Mouse (Mus musculus): ENCODE results near the gene Trove2. TPM values are rescaled to one million over a fixed set of nuclear protein-coding genes. Genes with fewer than 3 reads are reported as not detected.
"Not testable (repeated sequence)": the region's sequence is repeated elsewhere in the genome, so short reads cannot be mapped to it uniquely, and the experiment has no call there.

The Trove2 gene
- polyA plus RNA-seq, 1 experiment from 2014 or later: 17.4 TPM

- no peak for ATAC-seq (ENCODE audit: low FRiP score, low TSS enrichment)
- H3K4me2 ChIP-seq (replicated peaks; ENCODE audit: low read depth, low read length): no peak overlapping the region
- no peaks in the 10 kb centered on the region for H3K36me3 ChIP-seq (ENCODE audit: control insufficient read depth, insufficient read depth, low read length)
- no peak overlapping the region for H3K9ac ChIP-seq (ENCODE audit: low read depth, low read length)
- no peak overlapping the region for H3K27ac ChIP-seq (ENCODE audit: low read depth, low read length)
- no peaks in the 10 kb centered on the region for H3K9me3 ChIP-seq (ENCODE audit: control insufficient read depth, low read length)
- H3K4me3 ChIP-seq (ENCODE audit: low read length): no peak overlapping the region
- H3K4me1 ChIP-seq (ENCODE audit: control insufficient read depth, insufficient read depth, low read length): no peaks in the 10 kb centered on the region
- H3K27me3 ChIP-seq (ENCODE audit: control insufficient read depth, insufficient read depth, low read length): no peaks in the 10 kb centered on the region
- 86% methylated on average over 5 of the region's 5 CpGs for WGBS
Observed at GRCm38 (mm10) chr1:143724456-143725064, 52.3 kb downstream of the Trove2 start.

- not testable (repeated sequence) for H3K27me3 ChIP-seq (ENCODE audit: control insufficient read depth, insufficient read depth, low read length); H3K4me1 ChIP-seq (ENCODE audit: control insufficient read depth, insufficient read depth, low read length); H3K9ac ChIP-seq (ENCODE audit: low read depth, low read length); H3K36me3 ChIP-seq (ENCODE audit: control insufficient read depth, insufficient read depth, low read length); H3K27ac ChIP-seq (ENCODE audit: low read depth, low read length); ATAC-seq (ENCODE audit: low FRiP score, low TSS enrichment); H3K4me3 ChIP-seq (ENCODE audit: low read length); H3K9me3 ChIP-seq (ENCODE audit: control insufficient read depth, low read length); H3K4me2 ChIP-seq (replicated peaks; ENCODE audit: low read depth, low read length)
- WGBS: no CpG with 5 or more reads among the region's 2 CpGs
Observed at GRCm38 (mm10) chr1:143716038-143716437, 60.8 kb downstream of the Trove2 start, which contains the start of gene Glrx2. TSS of gene Glrx2 (plus strand) at chr1:143716338.

GRCm38 (mm10) chr1:143710627-143710976, 66.3 kb downstream of the Trove2 start:
- no peak for ATAC-seq (ENCODE audit: low FRiP score, low TSS enrichment)
- Histone ChIP-seq H3K9ac (ENCODE audit: low read depth, low read length) (no peak overlapping the region), H3K27ac (ENCODE audit: low read depth, low read length) (no peak overlapping the region), H3K36me3 (ENCODE audit: control insufficient read depth, insufficient read depth, low read length) (no peaks in the 10 kb centered on the region), H3K9me3 (ENCODE audit: control insufficient read depth, low read length) (no peaks in the 10 kb centered on the region), H3K27me3 (ENCODE audit: control insufficient read depth, insufficient read depth, low read length) (no peaks in the 10 kb centered on the region), H3K4me2 (replicated peaks; ENCODE audit: low read depth, low read length) (no peak overlapping the region), H3K4me1 (ENCODE audit: control insufficient read depth, insufficient read depth, low read length) (no peaks in the 10 kb centered on the region), H3K4me3 (ENCODE audit: low read length) (no peak overlapping the region)
- 70% methylated on average over 5 of the region's 5 CpGs for WGBS

- Histone ChIP-seq H3K9ac (ENCODE audit: low read depth, low read length) (no peak overlapping the region), H3K4me2 (replicated peaks; ENCODE audit: low read depth, low read length) (no peak overlapping the region), H3K27ac (ENCODE audit: low read depth, low read length) (no peak overlapping the region), H3K27me3 (ENCODE audit: control insufficient read depth, insufficient read depth, low read length) (no peaks in the 10 kb centered on the region), H3K4me1 (ENCODE audit: control insufficient read depth, insufficient read depth, low read length) (no peaks in the 10 kb centered on the region), H3K36me3 (ENCODE audit: control insufficient read depth, insufficient read depth, low read length) (no peaks in the 10 kb centered on the region), H3K9me3 (ENCODE audit: control insufficient read depth, low read length) (no peaks in the 10 kb centered on the region), H3K4me3 (ENCODE audit: low read length) (no peak overlapping the region)
- no peak for ATAC-seq (ENCODE audit: low FRiP score, low TSS enrichment)
- WGBS: 76% methylated on average over 7 of the region's 7 CpGs
Observed at GRCm38 (mm10) chr1:143709966-143710626, 66.8 kb downstream of the Trove2 start.

- no peak overlapping the region for H3K4me3 ChIP-seq (ENCODE audit: low read length)
- WGBS: 65% methylated on average over 6 of the region's 6 CpGs
- no peak overlapping the region for H3K4me2 ChIP-seq (replicated peaks; ENCODE audit: low read depth, low read length)
- no peaks in the 10 kb centered on the region for H3K4me1 ChIP-seq (ENCODE audit: control insufficient read depth, insufficient read depth, low read length)
- H3K27me3 ChIP-seq (ENCODE audit: control insufficient read depth, insufficient read depth, low read length): no peaks in the 10 kb centered on the region
- no peak overlapping the region for H3K27ac ChIP-seq (ENCODE audit: low read depth, low read length)
- ATAC-seq (ENCODE audit: low FRiP score, low TSS enrichment): no peak
- H3K36me3 ChIP-seq (ENCODE audit: control insufficient read depth, insufficient read depth, low read length): no peaks in the 10 kb centered on the region
- no peaks in the 10 kb centered on the region for H3K9me3 ChIP-seq (ENCODE audit: control insufficient read depth, low read length)
- H3K9ac ChIP-seq (ENCODE audit: low read depth, low read length): no peak overlapping the region
Observed at GRCm38 (mm10) chr1:143708361-143708760, 68.5 kb downstream of the Trove2 start.

- Histone ChIP-seq H3K4me2 (replicated peaks; ENCODE audit: low read depth, low read length) (no peak overlapping the region), H3K27me3 (ENCODE audit: control insufficient read depth, insufficient read depth, low read length) (no peaks in the 10 kb centered on the region), H3K4me3 (ENCODE audit: low read length) (no peak overlapping the region), H3K27ac (ENCODE audit: low read depth, low read length) (no peak overlapping the region), H3K4me1 (ENCODE audit: control insufficient read depth, insufficient read depth, low read length) (no peaks in the 10 kb centered on the region), H3K9ac (ENCODE audit: low read depth, low read length) (no peak overlapping the region), H3K36me3 (ENCODE audit: control insufficient read depth, insufficient read depth, low read length) (no peaks in the 10 kb centered on the region), H3K9me3 (ENCODE audit: control insufficient read depth, low read length) (no peaks in the 10 kb centered on the region)
- WGBS: 68% methylated on average over 4 of the region's 4 CpGs
- ATAC-seq (ENCODE audit: low FRiP score, low TSS enrichment): no peak
Observed at GRCm38 (mm10) chr1:143707006-143707405, 69.9 kb downstream of the Trove2 start.

DNA sequence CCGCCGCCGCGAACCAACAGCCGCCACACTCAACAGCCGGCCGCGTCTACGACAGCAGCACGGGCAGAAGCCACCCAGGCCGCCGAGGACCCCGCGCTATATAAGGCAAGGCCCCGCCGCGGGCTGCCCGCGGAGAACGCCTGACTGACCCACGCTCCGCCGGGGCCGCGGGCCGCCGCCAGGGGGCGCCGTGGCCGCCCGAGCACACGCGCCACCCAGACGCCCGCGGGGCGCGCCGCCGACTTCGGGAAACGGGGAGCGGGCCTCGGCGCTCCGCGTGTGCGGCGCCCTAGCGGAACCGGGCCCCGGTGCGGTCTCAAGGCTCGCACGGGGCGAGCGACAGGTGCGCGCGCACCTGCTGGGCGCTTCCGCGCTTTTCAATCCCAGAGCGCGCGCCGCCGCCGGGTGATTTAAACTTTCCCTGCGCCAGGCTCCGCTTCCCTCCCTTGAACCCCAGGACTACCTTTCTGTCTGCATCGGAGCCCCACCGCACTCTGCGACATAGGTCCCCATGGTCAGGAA, 74.1 kb downstream of the Trove2 start, which contains the start of gene Cdc73:
Gene Cdc73, minus strand, starts transcription at position 153 of the 522 bp plus-strand sequence.
- H3K4me3 ChIP-seq (ENCODE audit: low read length): peak within 1 kb of the TSS; percentile 84
- H3K9ac ChIP-seq (ENCODE audit: low read depth, low read length): peak within 1 kb of the TSS; percentile 93
- ATAC-seq (ENCODE audit: low FRiP score, low TSS enrichment): peak; percentile 99
- no peaks in the 10 kb centered on the region for H3K27me3 ChIP-seq (ENCODE audit: control insufficient read depth, insufficient read depth, low read length)
- peak within 1 kb of the TSS; percentile 71 for H3K4me2 ChIP-seq (replicated peaks; ENCODE audit: low read depth, low read length)
- peak within 1 kb of the TSS; percentile 87 for H3K27ac ChIP-seq (ENCODE audit: low read depth, low read length)
- 0% methylated on average over 41 of the region's 74 CpGs for WGBS
- H3K9me3 ChIP-seq (ENCODE audit: control insufficient read depth, low read length): no peaks in the 10 kb centered on the region
- no peaks in the 10 kb centered on the region for H3K4me1 ChIP-seq (ENCODE audit: control insufficient read depth, insufficient read depth, low read length)
- H3K36me3 ChIP-seq (ENCODE audit: control insufficient read depth, insufficient read depth, low read length): peaks cover 4% of the 10 kb centered on the region; the same call in 1 of the 2 replicates

GRCm38 (mm10) chr1:143702141-143702740, 74.6 kb downstream of the Trove2 start:
- Histone ChIP-seq H3K9ac (ENCODE audit: low read depth, low read length) (peak overlapping the region; percentile 93), H3K4me2 (replicated peaks; ENCODE audit: low read depth, low read length) (peak overlapping the region; percentile 71), H3K36me3 (ENCODE audit: control insufficient read depth, insufficient read depth, low read length) (peaks cover 6% of the 10 kb centered on the region; the same call in 1 of the 2 replicates), H3K4me1 (ENCODE audit: control insufficient read depth, insufficient read depth, low read length) (no peaks in the 10 kb centered on the region), H3K27me3 (ENCODE audit: control insufficient read depth, insufficient read depth, low read length) (no peaks in the 10 kb centered on the region), H3K9me3 (ENCODE audit: control insufficient read depth, low read length) (no peaks in the 10 kb centered on the region), H3K27ac (ENCODE audit: low read depth, low read length) (peak overlapping the region; percentile 87), H3K4me3 (ENCODE audit: low read length) (peak overlapping the region; percentile 84)
- peak; percentile 72 for ATAC-seq (ENCODE audit: low FRiP score, low TSS enrichment)
- WGBS: 1% methylated on average over 33 of the region's 48 CpGs

- under 1% methylated on average over 13 of the region's 13 CpGs for WGBS
- Histone ChIP-seq H3K27me3 (ENCODE audit: control insufficient read depth, insufficient read depth, low read length) (no peaks in the 10 kb centered on the region), H3K4me3 (ENCODE audit: low read length) (peak overlapping the region; percentile 84), H3K9me3 (ENCODE audit: control insufficient read depth, low read length) (no peaks in the 10 kb centered on the region), H3K36me3 (ENCODE audit: control insufficient read depth, insufficient read depth, low read length) (peaks cover 10% of the 10 kb centered on the region; the same call in 1 of the 2 replicates), H3K27ac (ENCODE audit: low read depth, low read length) (peak overlapping the region; percentile 87; the same call in 1 of the 2 replicates), H3K4me2 (replicated peaks; ENCODE audit: low read depth, low read length) (peak overlapping the region; percentile 71), H3K9ac (ENCODE audit: low read depth, low read length) (peak overlapping the region; percentile 93), H3K4me1 (ENCODE audit: control insufficient read depth, insufficient read depth, low read length) (no peaks in the 10 kb centered on the region)
- ATAC-seq (ENCODE audit: low FRiP score, low TSS enrichment): no peak
Observed at GRCm38 (mm10) chr1:143701736-143702135, 75.1 kb downstream of the Trove2 start.

All from kidney, embryonic 14.5 days (tissue).